Mouse (Mus musculus) neural tube, embryonic 11.5 days (tissue): ENCODE measurements around the gene Ckap2l. TPM values are rescaled to one million over a fixed set of nuclear protein-coding genes. Genes with fewer than 3 reads are reported as not detected.

Experiments used
- ATAC-seq: fragments of 200-750 bp; cut with Nextera tagmentation; 2 replicates; pipeline ENCODE4 v1.8.0; 2017; ENCODE audit warnings: moderate number of reproducible peaks, mild to moderate bottlenecking, moderate TSS enrichment, moderate library complexity; ENCODE audit not compliant: insufficient read depth, low FRiP score, low TSS enrichment
- DNase-seq: peaks from one replicate; pipeline ENCODE4 v3.0.0-alpha.2; 2015; ENCODE audit warnings: low spot score
- H3K27ac ChIP-seq: fragments of 300-500 bp; sonication (generic); 2 replicates; pipeline ENCODE4 v1.5.1; 2014; ENCODE audit warnings: low read depth, mild to moderate bottlenecking, low read length
- H3K27me3 ChIP-seq: fragments of 300-500 bp; sonication (generic); 2 replicates; pipeline ENCODE4 v1.6.1; 2014; ENCODE audit warnings: mild to moderate bottlenecking, low read length, mixed read lengths; ENCODE audit not compliant: control insufficient read depth, insufficient read depth
- H3K36me3 ChIP-seq: fragments of 300-500 bp; sonication (generic); 2 replicates; pipeline ENCODE4 v1.6.1; 2014; ENCODE audit warnings: mild to moderate bottlenecking, low read length, moderate library complexity, mixed read lengths; ENCODE audit not compliant: control insufficient read depth, insufficient read depth
- H3K4me1 ChIP-seq: fragments of 300-500 bp; sonication (generic); 2 replicates; pipeline ENCODE4 v1.6.1; 2014; ENCODE audit warnings: low read length, mixed read lengths; ENCODE audit not compliant: control insufficient read depth, insufficient read depth
- H3K4me2 ChIP-seq: fragments of 300-500 bp; sonication (generic); 2 replicates; pipeline ENCODE4 v1.6.1; 2014; ENCODE audit warnings: low read depth, mild to moderate bottlenecking, moderate library complexity
- H3K4me3 ChIP-seq: fragments of 300-500 bp; sonication (generic); 2 replicates; pipeline ENCODE4 v1.5.1; 2014; ENCODE audit warnings: low read depth, low read length
- H3K9ac ChIP-seq: fragments of 300-500 bp; sonication (generic); 2 replicates; pipeline ENCODE4 v1.6.1; 2014; ENCODE audit warnings: mild to moderate bottlenecking, low read length
- H3K9me3 ChIP-seq: fragments of 300-500 bp; sonication (generic); 2 replicates; pipeline ENCODE4 v1.6.1; 2016; ENCODE audit warnings: low read length; ENCODE audit not compliant: control insufficient read depth
- WGBS: fragments of 180-500 bp; shearing (Covaris S2); extraction: QIAGEN DNeasy Blood & Tissue Kit; methylation state at CpG from one replicate; pipeline ENCODE4 v1.1.7; 2014; 5-methylcytosine and 5-hydroxymethylcytosine counted together
- polyA plus RNA-seq: library from polyadenylated mRNA; unstranded; fragments of >200 nt; fragmentation: Nextera tagmentation; extraction: Ambion mirVana; gene quantifications from 2 replicates; pipeline ENCODE4 v1.2.1, GENCODE M21; 2014

Ckap2l gene
- 74.6 and 78.9 TPM in 2 replicates for polyA plus RNA-seq

DNA sequence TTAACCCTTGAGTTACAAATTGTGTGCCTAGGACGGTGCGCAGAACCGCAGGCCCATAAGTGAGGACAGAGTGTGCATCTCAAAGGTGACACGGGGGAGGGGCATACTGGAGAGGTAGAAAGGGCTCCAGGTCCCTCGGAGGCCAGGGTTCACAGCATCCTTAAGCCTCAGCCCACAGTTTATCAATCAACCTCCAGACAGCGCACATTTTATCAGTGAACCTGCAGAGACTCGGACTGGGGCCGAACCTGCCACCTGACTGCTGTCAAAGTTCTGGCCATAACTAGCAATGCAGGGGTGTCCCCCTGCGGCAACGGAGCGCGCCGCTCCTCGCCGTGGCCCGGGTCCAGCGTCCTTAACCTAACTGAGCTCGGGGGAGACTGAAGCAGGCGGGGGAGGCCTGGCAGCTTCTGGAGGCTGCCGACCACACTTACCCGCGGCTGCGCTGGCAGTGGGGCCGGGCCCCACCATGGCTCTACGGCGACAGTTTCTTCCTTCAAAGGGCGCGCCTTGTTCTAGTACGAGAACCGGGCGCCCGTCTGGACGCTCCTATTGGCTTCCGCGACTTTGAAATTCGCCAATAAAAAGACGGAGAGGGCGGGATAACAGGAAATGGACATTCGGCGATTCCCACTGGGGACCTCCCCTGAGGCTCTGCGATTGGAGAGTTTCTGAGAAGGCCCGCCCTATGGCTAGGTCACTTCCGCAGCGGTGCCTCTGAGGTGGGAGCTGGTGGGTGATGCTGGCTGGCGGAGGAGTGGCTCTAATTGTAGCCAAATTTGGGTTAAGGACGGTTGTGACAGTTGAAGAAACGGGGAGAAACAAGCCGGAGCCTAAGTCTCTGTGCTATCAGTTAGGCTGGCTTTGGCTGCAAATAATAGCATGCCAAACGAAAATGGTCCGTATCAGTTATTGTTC lies at the start of gene Ckap2l:
Ckap2l (minus strand) TSS at position 542 of the 918 bp plus-strand sequence.
- under 1% methylated on average over 50 of the region's 50 CpGs for WGBS
- DNase-seq: peak; percentile 98

DNA sequence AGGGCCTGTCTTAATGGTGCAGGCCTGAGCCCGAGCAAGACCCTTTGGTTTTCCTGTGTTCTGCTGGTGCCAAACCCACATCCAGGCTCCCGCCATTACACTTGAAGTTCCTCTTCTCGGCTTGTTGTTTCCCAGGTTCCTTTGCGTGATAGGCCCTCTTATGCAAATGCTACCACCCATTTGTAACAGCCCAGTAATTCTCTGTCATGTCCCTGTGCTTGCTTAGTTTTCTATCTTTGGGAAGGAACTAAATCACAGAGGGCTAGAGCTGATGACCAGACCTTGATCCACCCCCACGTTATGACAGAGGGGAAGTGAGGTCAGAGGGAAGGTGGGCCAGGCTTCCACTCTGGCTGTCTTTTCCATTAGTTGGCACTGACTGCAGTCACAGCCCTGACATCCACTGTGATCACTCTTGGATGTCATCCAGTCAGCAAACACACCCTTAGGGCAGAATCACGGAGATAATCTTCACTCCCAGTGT lies 41.2 kb upstream of the Ckap2l start:
- DNase-seq (no peak), ATAC-seq (no peak)
- Histone ChIP-seq H3K9ac (no peak overlapping the region), H3K9me3 (peaks cover 3% of the 10 kb centered on the region; the same call in 1 of the 2 replicates), H3K27me3 (no peaks in the 10 kb centered on the region), H3K4me2 (no peak overlapping the region), H3K36me3 (no peaks in the 10 kb centered on the region), H3K27ac (no peak overlapping the region), H3K4me1 (no peaks in the 10 kb centered on the region), H3K4me3 (no peak overlapping the region)
- WGBS: 81% methylated on average over 6 of the region's 6 CpGs

More for the DNA sequence above, at the start of gene Ckap2l:
- no peaks in the 10 kb centered on the region for H3K36me3 ChIP-seq
- peak within 1 kb of the TSS; percentile 77 for H3K9ac ChIP-seq
- ATAC-seq: peak; percentile 100
- peak within 1 kb of the TSS; percentile 60 for H3K4me3 ChIP-seq
- H3K27ac ChIP-seq: peak within 1 kb of the TSS; percentile 91
- H3K9me3 ChIP-seq: no peaks in the 10 kb centered on the region
- H3K4me1 ChIP-seq: peaks cover 7% of the 10 kb centered on the region; the same call in 1 of the 2 replicates
- H3K4me2 ChIP-seq: peak within 1 kb of the TSS; percentile 84
- no peaks in the 10 kb centered on the region for H3K27me3 ChIP-seq

DNA sequence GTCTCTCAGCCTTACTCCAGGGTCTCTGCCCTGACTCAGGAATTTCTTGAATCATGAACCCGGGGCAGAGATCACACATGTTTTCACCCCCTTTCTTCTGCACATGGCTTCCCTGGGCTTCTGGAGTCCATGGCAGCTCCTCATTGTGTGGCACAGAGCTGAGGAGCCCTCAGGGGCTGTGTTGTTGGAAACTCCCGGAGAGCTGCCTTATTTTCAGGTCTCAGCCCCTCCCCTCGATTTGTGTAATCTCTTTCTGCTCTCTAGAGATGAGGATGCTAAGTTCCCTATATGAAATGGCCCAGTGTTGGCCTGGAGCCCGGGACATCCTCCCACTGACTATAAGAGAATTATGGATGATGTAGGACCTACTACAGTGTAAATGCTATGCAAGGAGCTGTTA lies 36.5 kb upstream of the Ckap2l start:
- no peak overlapping the region for H3K4me2 ChIP-seq
- no peaks in the 10 kb centered on the region for H3K36me3 ChIP-seq
- DNase-seq (no peak), ATAC-seq (no peak)
- H3K27ac ChIP-seq: no peak overlapping the region
- H3K9me3 ChIP-seq: no peaks in the 10 kb centered on the region
- no peak overlapping the region for H3K9ac ChIP-seq
- no peaks in the 10 kb centered on the region for H3K27me3 ChIP-seq
- H3K4me1 ChIP-seq: no peaks in the 10 kb centered on the region
- no peak overlapping the region for H3K4me3 ChIP-seq
- WGBS: 76% methylated on average over 4 of the region's 4 CpGs

DNA sequence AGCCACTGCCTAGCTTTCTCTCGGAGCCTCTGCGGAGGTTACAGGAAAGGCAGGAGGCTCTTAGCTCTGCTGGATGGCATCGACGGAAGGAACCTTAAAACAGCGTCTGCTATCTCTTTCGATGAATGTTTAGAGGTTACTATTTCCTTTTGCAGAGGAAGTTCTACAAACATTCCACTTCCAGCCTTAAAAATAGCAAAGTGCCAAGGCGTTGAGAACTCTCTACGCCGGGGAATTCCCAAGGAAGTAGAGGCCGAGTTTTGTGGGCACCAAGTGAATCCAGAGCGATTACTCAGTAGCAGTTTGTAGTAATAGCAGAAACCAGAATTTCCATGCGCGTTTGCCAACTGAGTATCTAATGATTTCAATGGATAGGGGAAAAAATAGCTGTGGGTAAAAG lies 33.5 kb upstream of the Ckap2l start:
- 91% methylated on average over 13 of the region's 13 CpGs for WGBS
- no peak for DNase-seq
- Histone ChIP-seq H3K27me3 (no peaks in the 10 kb centered on the region), H3K4me1 (no peaks in the 10 kb centered on the region), H3K9ac (no peak overlapping the region), H3K36me3 (no peaks in the 10 kb centered on the region), H3K4me3 (no peak overlapping the region), H3K9me3 (no peaks in the 10 kb centered on the region), H3K4me2 (no peak overlapping the region), H3K27ac (no peak overlapping the region)
- no peak for ATAC-seq

DNA sequence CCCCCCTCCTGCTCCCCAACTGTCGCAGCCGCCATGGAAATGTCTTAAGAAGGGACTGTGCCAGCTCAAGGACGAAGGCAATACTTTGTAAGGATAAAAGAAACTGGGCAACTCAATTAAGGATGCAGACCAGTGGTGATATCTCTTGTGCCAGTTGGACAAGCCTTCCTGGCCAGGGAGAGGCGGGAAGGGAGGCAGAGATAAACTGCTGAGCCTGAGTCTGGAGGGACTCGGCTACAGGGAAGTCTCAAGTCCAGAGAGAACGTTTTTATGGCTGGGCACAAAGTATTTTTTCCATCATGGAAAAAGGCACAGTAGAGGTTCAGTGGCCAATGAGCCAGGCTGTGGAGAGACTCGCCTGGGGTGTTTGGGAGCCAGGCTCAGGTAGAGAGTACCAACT lies 33.0 kb upstream of the Ckap2l start:
- Histone ChIP-seq H3K4me2 (no peak overlapping the region), H3K27ac (no peak overlapping the region), H3K4me1 (no peaks in the 10 kb centered on the region), H3K27me3 (no peaks in the 10 kb centered on the region), H3K4me3 (no peak overlapping the region), H3K9ac (no peak overlapping the region), H3K36me3 (no peaks in the 10 kb centered on the region), H3K9me3 (no peaks in the 10 kb centered on the region)
- 76% methylated on average over 7 of the region's 7 CpGs for WGBS
- DNase-seq (no peak), ATAC-seq (no peak)

DNA sequence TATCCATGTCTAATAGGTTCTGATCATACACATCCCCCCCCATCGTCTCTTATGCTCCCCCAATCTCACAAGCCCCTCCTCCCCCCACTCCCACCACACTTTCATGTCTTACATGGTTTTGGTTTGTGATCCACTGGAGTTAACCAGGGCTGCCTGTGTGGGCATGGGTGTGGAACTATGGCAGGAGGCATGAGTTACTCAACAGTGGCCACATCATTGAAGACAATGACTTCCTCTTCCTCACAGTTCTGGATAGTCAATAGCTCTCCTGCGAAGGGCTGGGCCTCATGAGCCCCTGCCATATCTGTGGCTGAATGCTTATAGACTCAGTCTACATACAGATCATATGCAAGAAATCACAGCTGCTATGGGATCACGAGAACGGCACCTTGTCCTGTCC lies 31.2 kb upstream of the Ckap2l start:
- Histone ChIP-seq H3K9ac (no peak overlapping the region), H3K4me1 (no peaks in the 10 kb centered on the region), H3K9me3 (no peaks in the 10 kb centered on the region), H3K27ac (no peak overlapping the region), H3K36me3 (no peaks in the 10 kb centered on the region), H3K27me3 (no peaks in the 10 kb centered on the region), H3K4me3 (no peak overlapping the region), H3K4me2 (no peak overlapping the region)
- 93% methylated on average over 4 of the region's 4 CpGs for WGBS
- DNase-seq (no peak), ATAC-seq (no peak)

DNA sequence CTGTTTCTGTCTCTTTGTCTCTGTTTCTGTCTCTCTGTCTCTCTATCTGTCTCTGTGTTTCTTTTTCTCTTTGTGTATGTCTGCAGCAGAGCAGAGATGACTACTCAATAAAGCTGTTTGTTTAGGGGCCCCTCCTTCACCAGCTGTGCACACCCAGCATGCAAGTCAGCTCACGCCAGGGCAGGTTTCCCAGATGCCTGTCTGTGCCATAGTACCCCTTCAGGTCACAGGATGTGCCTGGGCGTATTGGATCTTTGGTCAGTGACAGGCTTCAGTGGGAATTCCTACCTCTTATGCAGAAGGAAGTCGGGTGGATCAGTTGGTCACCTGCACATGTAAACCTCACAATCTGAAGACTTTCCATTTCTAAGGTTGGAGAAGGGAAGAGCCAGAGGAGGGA lies 27.2 kb upstream of the Ckap2l start:
- DNase-seq: no peak
- no peak overlapping the region for H3K4me2 ChIP-seq
- WGBS: 85% methylated on average over 3 of the region's 3 CpGs
- no peak overlapping the region for H3K4me3 ChIP-seq
- H3K4me1 ChIP-seq: no peaks in the 10 kb centered on the region
- no peaks in the 10 kb centered on the region for H3K36me3 ChIP-seq
- H3K27ac ChIP-seq: no peak overlapping the region
- H3K9me3 ChIP-seq: no peaks in the 10 kb centered on the region
- H3K27me3 ChIP-seq: no peaks in the 10 kb centered on the region
- ATAC-seq: no peak
- no peak overlapping the region for H3K9ac ChIP-seq

DNA sequence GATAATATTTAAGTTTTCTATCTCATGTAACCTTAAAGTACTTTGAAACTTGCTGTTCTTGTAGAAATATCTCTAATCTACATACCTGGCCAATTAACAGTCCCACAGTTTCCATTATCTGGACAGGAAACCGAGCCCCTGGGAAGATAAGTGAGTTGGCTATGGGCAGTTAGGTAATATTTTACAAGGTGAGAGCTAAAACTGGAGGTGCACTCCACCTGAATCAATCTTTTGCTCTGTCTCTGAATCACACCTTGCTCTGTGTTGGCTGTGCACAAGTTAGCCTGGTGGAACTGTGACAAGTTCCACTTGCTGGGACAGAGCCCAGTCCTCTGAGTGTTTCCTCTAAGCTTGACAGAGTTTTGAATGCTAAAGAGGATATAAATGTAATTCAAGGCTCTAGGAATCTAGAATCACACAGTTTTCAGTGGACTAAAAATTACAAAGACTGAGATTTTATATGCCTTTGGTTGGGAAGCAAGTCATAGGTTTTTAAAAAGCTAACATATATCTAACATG lies 25.2 kb upstream of the Ckap2l start:
- no peaks in the 10 kb centered on the region for H3K27me3 ChIP-seq
- no peak overlapping the region for H3K4me2 ChIP-seq
- H3K9me3 ChIP-seq: no peaks in the 10 kb centered on the region
- WGBS: 83% methylated on average over 1 of the region's 1 CpGs
- no peak overlapping the region for H3K9ac ChIP-seq
- no peak overlapping the region for H3K27ac ChIP-seq
- H3K4me3 ChIP-seq: no peak overlapping the region
- ATAC-seq (no peak), DNase-seq (no peak)
- no peaks in the 10 kb centered on the region for H3K36me3 ChIP-seq
- no peaks in the 10 kb centered on the region for H3K4me1 ChIP-seq
